Mouse (Mus musculus) limb, embryonic 11.5 days (tissue): ENCODE results near the gene Gjd2. TPM values are rescaled to one million over a fixed set of nuclear protein-coding genes. Genes with fewer than 3 reads are reported as not detected.

Experiments used
- ATAC-seq: fragments of 200-750 bp; cut with Nextera tagmentation; 2 replicates; pipeline ENCODE4 v1.8.0; 2017; ENCODE audit warnings: low read depth; ENCODE audit not compliant: insufficient number of reproducible peaks, low FRiP score, low TSS enrichment
- DNase-seq: peaks from one replicate; pipeline ENCODE4 v3.0.0-alpha.2; 2015; ENCODE audit warnings: low spot score
- H3K27ac ChIP-seq: fragments of 300-500 bp; sonication (generic); replicated peaks from 2 replicates; pipeline ENCODE4 v1.5.1; 2014; ENCODE audit warnings: low read depth, mild to moderate bottlenecking, low read length
- H3K27me3 ChIP-seq: fragments of 300-500 bp; sonication (generic); 2 replicates; pipeline ENCODE4 v1.6.1; 2014; ENCODE audit warnings: mild to moderate bottlenecking, low read length, mixed read lengths; ENCODE audit not compliant: control insufficient read depth, insufficient read depth
- H3K36me3 ChIP-seq: fragments of 300-500 bp; sonication (generic); 2 replicates; pipeline ENCODE4 v1.6.1; 2014; ENCODE audit warnings: mild to moderate bottlenecking, low read length, moderate library complexity, mixed read lengths; ENCODE audit not compliant: control insufficient read depth, insufficient read depth
- H3K4me1 ChIP-seq: fragments of 300-500 bp; sonication (generic); 2 replicates; pipeline ENCODE4 v1.6.1; 2014; ENCODE audit warnings: low read length, mixed read lengths; ENCODE audit not compliant: control insufficient read depth, insufficient read depth
- H3K4me2 ChIP-seq: fragments of 300-500 bp; sonication (generic); 2 replicates; pipeline ENCODE4 v1.6.1; 2014; ENCODE audit warnings: low read depth, mild to moderate bottlenecking, moderate library complexity; ENCODE audit not compliant: severe bottlenecking
- H3K4me3 ChIP-seq: fragments of 300-500 bp; sonication (generic); 2 replicates; pipeline ENCODE4 v1.5.1; 2014; ENCODE audit warnings: low read depth, low read length
- H3K9ac ChIP-seq: fragments of 300-500 bp; sonication (generic); 2 replicates; pipeline ENCODE4 v1.6.1; 2014; ENCODE audit warnings: mild to moderate bottlenecking, low read length
- H3K9me3 ChIP-seq: fragments of 300-500 bp; sonication (generic); 2 replicates; pipeline ENCODE4 v1.6.1; 2016; ENCODE audit warnings: low read length; ENCODE audit not compliant: control insufficient read depth
- WGBS: fragments of 180-500 bp; shearing (Covaris S2); extraction: QIAGEN DNeasy Blood & Tissue Kit; methylation state at CpG from one replicate; pipeline ENCODE4 v1.1.7; 2014; 5-methylcytosine and 5-hydroxymethylcytosine counted together
- polyA plus RNA-seq: library from polyadenylated mRNA; unstranded; fragments of >200 nt; fragmentation: Nextera tagmentation; extraction: Ambion mirVana; gene quantifications from 2 replicates; pipeline ENCODE4 v1.2.1, GENCODE M21; 2014

Gjd2 gene
- polyA plus RNA-seq, 1 experiment from 2014 or later: not detected

DNA sequence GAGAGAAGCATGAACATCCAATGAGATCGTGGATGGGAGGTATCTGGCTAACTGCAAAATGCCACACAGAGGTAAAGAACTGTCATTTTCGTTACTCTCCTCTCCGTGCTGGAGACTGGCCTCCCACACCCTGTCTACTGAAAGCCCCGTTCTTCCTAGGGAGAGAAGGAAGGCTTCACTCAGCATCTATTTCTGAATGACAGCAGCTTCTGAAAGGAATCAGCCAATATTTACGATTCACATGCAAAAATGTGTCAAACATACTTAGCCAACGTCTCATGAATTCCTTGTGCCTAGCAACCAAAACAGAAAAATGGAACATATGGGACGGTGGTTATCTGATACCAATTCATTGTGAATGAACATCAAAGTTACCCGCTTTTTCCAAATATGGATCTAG, 15.9 kb downstream of the Gjd2 start:
- ATAC-seq: no peak
- Histone ChIP-seq H3K4me2 (no peak overlapping the region), H3K9ac (no peak overlapping the region), H3K36me3 (no peaks in the 10 kb centered on the region), H3K27me3 (no peaks in the 10 kb centered on the region), H3K27ac (no peak overlapping the region), H3K9me3 (no peaks in the 10 kb centered on the region), H3K4me3 (no peak overlapping the region), H3K4me1 (no peaks in the 10 kb centered on the region)
- WGBS: 79% methylated on average over 8 of the region's 8 CpGs
- no peak for DNase-seq

DNA sequence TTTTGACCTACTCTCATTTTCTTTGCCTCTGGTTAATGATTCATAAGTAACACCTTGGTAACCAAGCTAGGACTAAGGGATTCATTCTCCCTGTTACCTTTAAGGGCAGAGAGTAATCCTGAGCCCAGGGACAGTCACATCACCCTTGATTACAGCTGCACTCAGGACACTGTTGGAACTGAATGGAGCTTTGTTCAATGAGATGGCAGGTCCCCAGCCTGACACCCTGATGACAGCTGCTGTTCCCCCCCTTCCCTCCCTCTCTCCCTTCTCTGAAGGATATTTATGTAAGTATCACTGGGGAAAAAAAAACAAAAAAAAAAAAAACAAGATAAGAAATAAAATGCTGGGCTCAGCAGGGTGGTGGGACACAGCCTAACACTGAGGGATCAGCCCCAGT, 16.5 kb downstream of the Gjd2 start:
- DNase-seq (no peak), ATAC-seq (no peak)
- Histone ChIP-seq H3K4me2 (no peak overlapping the region), H3K4me1 (no peaks in the 10 kb centered on the region), H3K9me3 (no peaks in the 10 kb centered on the region), H3K27me3 (no peaks in the 10 kb centered on the region), H3K36me3 (no peaks in the 10 kb centered on the region), H3K27ac (no peak overlapping the region), H3K4me3 (no peak overlapping the region), H3K9ac (no peak overlapping the region)

DNA sequence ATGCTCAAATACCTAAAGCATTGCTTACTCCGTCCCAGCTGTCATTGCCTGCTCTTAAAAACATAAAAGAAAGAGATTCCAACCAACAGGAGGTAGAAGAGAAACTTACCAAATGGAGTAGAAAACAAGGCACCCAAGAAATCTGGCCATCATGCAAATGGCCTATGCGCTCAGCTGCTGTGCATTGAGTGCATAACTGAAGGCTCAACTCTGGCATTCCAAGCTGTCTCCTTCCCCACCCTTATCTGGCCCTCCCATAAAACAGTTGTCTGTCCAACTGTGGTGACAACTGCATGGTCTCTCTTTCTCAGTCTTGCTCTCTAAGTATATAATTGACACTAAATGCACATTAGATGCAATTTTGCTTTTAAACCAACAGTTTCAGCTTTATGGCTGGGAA, 28.5 kb downstream of the Gjd2 start:
- no peak overlapping the region for H3K4me3 ChIP-seq
- 91% methylated on average over 2 of the region's 2 CpGs for WGBS
- no peak overlapping the region for H3K4me2 ChIP-seq
- H3K27me3 ChIP-seq: no peaks in the 10 kb centered on the region
- no peak overlapping the region for H3K27ac ChIP-seq
- H3K9me3 ChIP-seq: no peaks in the 10 kb centered on the region
- ATAC-seq (no peak), DNase-seq (no peak)
- no peaks in the 10 kb centered on the region for H3K4me1 ChIP-seq
- no peaks in the 10 kb centered on the region for H3K36me3 ChIP-seq
- H3K9ac ChIP-seq: no peak overlapping the region

DNA sequence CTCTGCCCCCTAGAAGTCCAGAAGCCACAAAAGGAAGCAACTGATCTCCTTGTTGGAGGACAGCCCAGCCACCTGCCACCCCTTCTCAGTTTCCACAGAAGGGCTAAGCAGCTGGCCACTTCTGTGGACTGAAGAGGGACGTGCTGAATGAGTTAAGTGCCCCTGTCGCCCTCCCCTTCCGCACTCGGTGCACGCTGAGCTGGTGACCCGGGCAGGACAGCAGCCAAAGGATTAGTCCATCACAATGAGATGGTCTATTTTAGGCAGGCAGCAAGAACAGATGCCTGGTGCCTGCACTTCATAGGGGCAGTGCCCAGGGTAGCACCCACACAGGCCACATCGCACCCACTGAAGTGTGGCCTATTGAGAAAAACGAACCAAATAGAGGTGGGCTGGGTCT, 32.8 kb downstream of the Gjd2 start:
- no peaks in the 10 kb centered on the region for H3K4me1 ChIP-seq
- H3K36me3 ChIP-seq: no peaks in the 10 kb centered on the region
- WGBS: 66% methylated on average over 8 of the region's 8 CpGs
- no peaks in the 10 kb centered on the region for H3K27me3 ChIP-seq
- no peak overlapping the region for H3K9ac ChIP-seq
- H3K4me2 ChIP-seq: no peak overlapping the region
- no peak overlapping the region for H3K4me3 ChIP-seq
- DNase-seq (no peak), ATAC-seq (no peak)
- H3K27ac ChIP-seq: no peak overlapping the region
- H3K9me3 ChIP-seq: no peaks in the 10 kb centered on the region

DNA sequence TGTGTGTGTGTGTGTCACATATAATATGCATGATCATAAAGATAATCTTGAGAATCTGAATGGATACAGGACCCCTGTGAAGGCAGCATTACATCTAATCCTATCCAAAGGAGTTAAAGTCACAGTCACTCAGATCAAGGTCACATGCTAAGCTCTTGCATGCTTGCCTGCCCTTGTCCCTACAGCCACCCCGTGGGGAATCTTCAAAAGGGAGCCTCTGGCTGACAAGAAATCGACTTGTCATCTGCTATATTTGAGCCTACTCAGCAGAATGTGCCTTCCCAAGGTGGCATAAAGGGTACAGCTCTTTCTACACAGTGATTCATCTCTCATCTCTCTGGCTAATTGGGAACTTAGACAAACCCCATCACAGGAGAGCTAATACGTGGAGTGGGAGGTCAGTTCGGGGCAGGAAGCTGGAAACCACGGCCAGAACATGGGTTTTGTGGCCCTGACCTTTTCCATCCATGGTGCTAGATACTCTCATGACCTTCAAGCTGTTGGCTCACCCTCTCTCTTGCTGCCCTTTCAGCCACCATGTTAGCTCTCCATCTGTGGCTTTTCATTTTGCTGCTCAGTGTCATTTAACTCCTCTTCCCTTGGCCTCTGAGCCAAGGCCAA, 35.2 kb downstream of the Gjd2 start:
- no peak overlapping the region for H3K9ac ChIP-seq
- 66% methylated on average over 5 of the region's 5 CpGs for WGBS
- DNase-seq: no peak

DNA sequence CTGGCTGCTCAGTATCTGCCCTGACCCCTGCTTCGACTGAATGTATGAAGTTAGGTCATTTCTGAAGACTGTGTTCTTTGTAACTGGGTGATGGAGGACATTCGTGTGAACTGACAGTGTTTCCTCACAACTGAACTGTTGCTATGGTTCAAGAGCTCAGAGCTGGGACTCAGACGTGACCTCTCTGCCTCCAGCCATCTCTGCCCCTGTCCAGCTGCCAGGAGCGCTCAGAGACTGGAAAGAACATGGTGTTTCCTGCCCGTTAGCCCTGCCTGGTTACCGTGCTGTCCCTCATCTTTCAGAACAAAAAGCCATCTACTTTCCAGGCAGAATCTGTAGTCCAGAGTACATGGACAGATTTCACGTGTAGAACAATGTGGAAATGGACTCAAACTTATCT, 39.5 kb downstream of the Gjd2 start:
- no peak for DNase-seq
- H3K27ac ChIP-seq: no peak overlapping the region
- no peak overlapping the region for H3K4me3 ChIP-seq
- H3K9me3 ChIP-seq: no peaks in the 10 kb centered on the region
- 79% methylated on average over 7 of the region's 7 CpGs for WGBS
- no peak overlapping the region for H3K4me2 ChIP-seq
- no peak for ATAC-seq
- H3K36me3 ChIP-seq: no peaks in the 10 kb centered on the region
- no peak overlapping the region for H3K9ac ChIP-seq
- no peaks in the 10 kb centered on the region for H3K4me1 ChIP-seq
- no peaks in the 10 kb centered on the region for H3K27me3 ChIP-seq

More for the DNA sequence above, 35.2 kb downstream of the Gjd2 start:
- H3K4me2 ChIP-seq: no peak overlapping the region
- H3K27ac ChIP-seq: no peak overlapping the region
- H3K4me1 ChIP-seq: no peaks in the 10 kb centered on the region
- no peaks in the 10 kb centered on the region for H3K36me3 ChIP-seq
- no peak for ATAC-seq
- no peak overlapping the region for H3K4me3 ChIP-seq
- no peaks in the 10 kb centered on the region for H3K9me3 ChIP-seq
- no peaks in the 10 kb centered on the region for H3K27me3 ChIP-seq

DNA sequence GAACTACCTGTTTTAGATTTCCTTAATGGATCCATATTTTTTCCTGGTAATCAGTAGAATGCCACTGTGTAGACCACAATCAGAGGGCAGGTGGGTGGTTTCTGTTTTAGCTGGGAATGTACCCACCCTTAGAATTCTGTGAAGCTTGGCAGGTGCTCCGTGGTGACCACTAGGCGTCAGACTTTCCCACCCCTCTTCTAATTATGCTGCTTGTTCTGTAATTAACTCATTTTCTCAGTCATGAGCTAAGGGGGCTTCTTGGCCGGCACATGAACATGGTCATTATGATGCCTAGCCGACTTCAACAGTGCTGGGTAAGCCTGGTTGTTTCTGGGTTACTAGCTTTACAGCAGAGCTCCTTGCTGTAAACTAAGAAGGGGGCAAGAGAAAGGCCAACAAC, 47.0 kb downstream of the Gjd2 start:
- no peaks in the 10 kb centered on the region for H3K4me1 ChIP-seq
- no peak overlapping the region for H3K4me3 ChIP-seq
- H3K9ac ChIP-seq: no peak overlapping the region
- H3K27ac ChIP-seq: no peak overlapping the region
- H3K9me3 ChIP-seq: no peaks in the 10 kb centered on the region
- no peaks in the 10 kb centered on the region for H3K36me3 ChIP-seq
- WGBS: 33% methylated on average over 4 of the region's 4 CpGs
- H3K4me2 ChIP-seq: no peak overlapping the region
- H3K27me3 ChIP-seq: no peaks in the 10 kb centered on the region
- ATAC-seq: no peak
- no peak for DNase-seq

Other genes with a start within 250 kb of the Gjd2 start
- 0.57 and 1.5 TPM in 2 replicates for gene Scg5, start 184.5 kb downstream of the Gjd2 start, polyA plus RNA-seq
- gene Arhgap11a, start 165.0 kb downstream of the Gjd2 start, polyA plus RNA-seq: 5.7 and 7.3 TPM in 2 replicates
- 84.8 and 95.4 TPM in 2 replicates for gene Actc1, start 39.9 kb upstream of the Gjd2 start, polyA plus RNA-seq
- 66.4 and 67.9 TPM in 2 replicates for gene Aqr, start 173.4 kb upstream of the Gjd2 start, polyA plus RNA-seq
- 4.8 and 5.3 TPM in 2 replicates for gene Zfp770, start 187.8 kb upstream of the Gjd2 start, polyA plus RNA-seq